Mouse (Mus musculus): ENCODE measurements around the gene Pitpnm1.

GRCm38 (mm10) chr19:4098426-4098825 is 1.4 kb upstream of the Pitpnm1 start:
- TF ChIP-seq CTCF (IDR thresholded peaks at IDR 0.05; ENCODE audit: borderline replicate concordance, control insufficient read depth, extremely low read depth, insufficient read depth, low read length, poor library complexity): no peak
- TF ChIP-seq POLR2A (IDR thresholded peaks at IDR 0.05; ENCODE audit: control insufficient read depth, extremely low read depth, insufficient read depth, low read length, poor library complexity): no peak
